Mouse (Mus musculus): ENCODE data around the gene Cabp1. TPM values are rescaled to one million over a fixed set of nuclear protein-coding genes. Genes with fewer than 3 reads are reported as not detected.

Cabp1 gene
- 10.3 and 10.5 TPM in 2 replicates for polyA plus RNA-seq (2016; fragmentation: Nextera tagmentation; extraction: Ambion mirVana)

DNA sequence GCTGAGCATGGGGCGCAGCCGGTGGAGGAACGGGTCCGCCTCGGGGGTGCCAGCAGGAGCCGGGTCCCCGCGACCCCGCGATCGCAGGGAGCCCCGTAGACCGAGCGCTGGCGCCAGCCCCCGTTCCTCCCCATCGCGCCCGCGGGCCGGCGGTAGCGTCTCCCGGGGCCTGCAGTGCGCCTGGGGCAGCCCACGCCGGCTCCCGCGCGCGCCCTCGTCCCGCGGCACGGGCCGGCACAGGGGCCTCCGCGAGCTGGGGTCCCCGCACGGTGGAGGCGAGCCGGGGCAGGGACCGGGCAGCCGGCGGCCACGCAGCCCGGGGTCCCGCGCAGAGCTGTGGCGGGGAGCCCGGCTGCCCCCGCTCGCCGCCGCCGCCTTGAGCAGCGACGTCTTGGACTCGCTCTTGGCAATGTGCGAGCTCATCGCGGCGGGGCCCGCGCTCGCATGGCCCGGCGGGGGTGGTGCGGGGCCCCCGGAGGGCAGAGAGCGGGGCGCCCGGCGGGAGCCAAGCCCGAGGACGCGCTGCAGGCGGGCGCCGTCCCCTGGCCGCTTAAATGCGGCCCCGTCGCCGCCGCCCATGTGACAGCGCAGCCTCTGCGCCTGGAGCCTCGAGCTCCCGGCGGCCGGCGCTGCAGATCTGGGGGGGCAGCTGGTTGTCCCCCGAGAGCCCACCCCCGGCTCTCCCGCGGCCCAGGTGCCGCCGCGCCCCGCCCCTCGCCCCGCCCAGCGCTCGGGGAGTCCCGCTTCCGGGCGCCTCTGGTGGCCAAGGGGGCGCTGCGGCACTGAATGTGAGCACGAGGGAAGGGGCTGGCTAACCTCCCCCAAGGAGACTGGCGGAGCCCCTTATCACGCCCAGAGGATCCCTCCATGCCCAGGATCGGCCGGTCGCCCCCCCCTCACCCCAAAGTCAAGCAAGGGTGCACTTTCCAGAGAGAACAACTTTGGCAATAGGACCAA, at the start of gene Cabp1:
TSS of gene Cabp1 (minus strand) at position 713 of the 957 bp plus-strand sequence.
- peak; percentile 77 for ATAC-seq (ENCODE audit: low FRiP score)
- Histone ChIP-seq H3K9ac (peak within 1 kb of the TSS; percentile 84), H3K27me3 (peaks cover 89% of the 10 kb centered on the region), H3K4me1 (peaks cover 34% of the 10 kb centered on the region), H3K4me2 (replicated peaks) (peak within 1 kb of the TSS; percentile 100), H3K4me3 (peak within 1 kb of the TSS; percentile 69), H3K27ac (peak within 1 kb of the TSS; percentile 60), H3K9me3 (replicated peaks) (no peaks in the 10 kb centered on the region), H3K36me3 (no peaks in the 10 kb centered on the region)
- under 1% methylated on average over 107 of the region's 116 CpGs for WGBS

DNA sequence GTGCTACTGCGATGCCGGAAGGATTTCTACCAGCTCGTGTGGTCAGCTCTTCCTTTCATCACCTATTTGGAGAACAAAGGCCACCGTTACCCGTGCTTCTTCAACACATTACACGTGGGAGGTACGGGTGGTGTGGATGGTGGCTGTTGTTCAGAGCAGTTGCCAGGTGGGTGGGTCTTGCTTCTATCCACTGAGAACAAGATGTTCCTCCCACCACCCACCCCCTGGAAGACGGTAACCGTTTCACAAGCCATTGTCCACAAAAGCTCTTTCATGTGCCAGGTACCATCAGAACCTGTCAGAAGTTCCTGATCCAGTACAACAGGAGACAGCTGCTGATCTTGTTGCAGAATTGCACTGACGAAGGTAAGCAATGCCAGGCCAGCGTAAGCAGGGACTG, 46.0 kb upstream of the Cabp1 start:
- no peak for ATAC-seq (ENCODE audit: low FRiP score)
- H3K36me3 ChIP-seq: peaks cover 56% of the 10 kb centered on the region
- H3K27me3 ChIP-seq: peaks cover 12% of the 10 kb centered on the region; the same call in 1 of the 2 replicates
- H3K9ac ChIP-seq: no peak overlapping the region
- no peak overlapping the region for H3K4me3 ChIP-seq
- no peak overlapping the region for H3K4me2 ChIP-seq (replicated peaks)
- 87% methylated on average over 11 of the region's 11 CpGs for WGBS
- no peaks in the 10 kb centered on the region for H3K9me3 ChIP-seq (replicated peaks)
- peaks cover 16% of the 10 kb centered on the region for H3K4me1 ChIP-seq
- H3K27ac ChIP-seq: no peak overlapping the region

- peak overlapping the region; percentile 76 for H3K9ac ChIP-seq
- H3K4me2 ChIP-seq (replicated peaks): peak overlapping the region; percentile 80
- 6% methylated on average over 11 of the region's 11 CpGs for WGBS
- peak overlapping the region; percentile 70 for H3K4me3 ChIP-seq
- peaks cover 20% of the 10 kb centered on the region for H3K4me1 ChIP-seq
- H3K27ac ChIP-seq: no peak overlapping the region
- ATAC-seq (ENCODE audit: low FRiP score): no peak
- H3K36me3 ChIP-seq: peaks cover 42% of the 10 kb centered on the region
- no peaks in the 10 kb centered on the region for H3K9me3 ChIP-seq (replicated peaks)
- peaks cover 25% of the 10 kb centered on the region for H3K27me3 ChIP-seq
Measured at GRCm38 (mm10) chr5:115238729-115239195, 44.6 kb upstream of the Cabp1 start.

DNA sequence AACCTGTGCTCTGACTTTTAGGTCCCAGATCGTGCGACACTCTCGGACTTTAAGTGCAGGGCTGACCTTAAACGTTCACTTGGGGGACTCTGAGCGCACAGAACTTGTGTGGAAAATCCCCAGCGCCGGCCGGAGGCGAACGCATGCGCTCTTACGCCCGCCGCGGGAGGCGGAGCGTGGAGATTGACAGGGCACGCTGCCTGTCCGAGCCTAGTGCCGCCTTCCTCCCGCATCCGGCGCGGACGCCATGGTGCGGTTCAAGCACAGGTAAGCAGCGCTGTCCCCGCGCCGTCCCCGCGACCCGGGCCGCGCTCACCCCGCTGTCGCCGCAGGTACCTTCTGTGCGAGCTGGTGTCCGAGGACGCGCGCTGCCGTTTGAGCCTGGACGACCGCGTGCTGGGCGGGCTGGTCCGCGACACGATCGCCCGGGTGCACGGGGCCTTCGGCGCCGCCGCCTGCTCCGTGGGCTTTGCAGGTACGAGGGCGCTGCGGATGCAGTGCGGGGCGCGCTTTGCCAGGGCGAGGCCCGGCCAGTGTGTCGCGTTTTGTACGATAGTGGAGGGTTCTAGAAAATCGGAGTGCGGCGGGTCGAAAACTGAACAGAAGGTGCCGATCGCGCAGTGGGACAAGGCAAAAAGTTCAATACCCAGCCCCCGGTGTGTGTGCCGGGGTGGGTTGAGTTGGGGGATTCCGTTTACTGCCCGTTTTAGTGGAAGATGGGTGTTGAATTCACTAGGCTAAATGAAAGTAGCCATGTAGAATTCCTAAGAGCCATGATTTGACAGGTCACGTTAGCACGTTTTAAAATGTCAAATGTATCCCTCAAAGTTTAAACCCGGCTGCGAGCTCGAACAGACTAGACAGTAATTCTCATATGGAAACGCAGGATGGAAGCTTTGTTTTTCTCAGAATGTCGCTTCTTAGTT, 43.9 kb upstream of the Cabp1 start:
- WGBS: under 1% methylated on average over 88 of the region's 88 CpGs
- peaks cover 35% of the 10 kb centered on the region for H3K36me3 ChIP-seq

GRCm38 (mm10) chr5:115235786-115236263, 41.6 kb upstream of the Cabp1 start, which contains the start of gene Pop5:
Gene Pop5 (plus strand): TSS chr5:115235836.
- H3K4me2 ChIP-seq (replicated peaks): peak within 1 kb of the TSS; percentile 76
- no peak within 1 kb of the TSS for H3K27ac ChIP-seq
- H3K9me3 ChIP-seq (replicated peaks): no peaks in the 10 kb centered on the region
- peaks cover 28% of the 10 kb centered on the region for H3K4me1 ChIP-seq
- WGBS: 4% methylated on average over 21 of the region's 21 CpGs
- H3K36me3 ChIP-seq: peaks cover 13% of the 10 kb centered on the region
- ATAC-seq (ENCODE audit: low FRiP score): peak; percentile 51
- peak within 1 kb of the TSS; percentile 42 for H3K4me3 ChIP-seq
- H3K9ac ChIP-seq: peak within 1 kb of the TSS; percentile 50
- peaks cover 41% of the 10 kb centered on the region for H3K27me3 ChIP-seq

More for the DNA sequence above, 43.9 kb upstream of the Cabp1 start:
- Histone ChIP-seq H3K27ac (peak overlapping the region; percentile 30; the same call in 1 of the 2 replicates), H3K9ac (peak overlapping the region; percentile 76), H3K9me3 (replicated peaks) (no peaks in the 10 kb centered on the region), H3K27me3 (peaks cover 30% of the 10 kb centered on the region), H3K4me3 (peak overlapping the region; percentile 70), H3K4me1 (peaks cover 20% of the 10 kb centered on the region), H3K4me2 (replicated peaks) (peak overlapping the region; percentile 80)
- ATAC-seq (ENCODE audit: low FRiP score): peak; percentile 75

DNA sequence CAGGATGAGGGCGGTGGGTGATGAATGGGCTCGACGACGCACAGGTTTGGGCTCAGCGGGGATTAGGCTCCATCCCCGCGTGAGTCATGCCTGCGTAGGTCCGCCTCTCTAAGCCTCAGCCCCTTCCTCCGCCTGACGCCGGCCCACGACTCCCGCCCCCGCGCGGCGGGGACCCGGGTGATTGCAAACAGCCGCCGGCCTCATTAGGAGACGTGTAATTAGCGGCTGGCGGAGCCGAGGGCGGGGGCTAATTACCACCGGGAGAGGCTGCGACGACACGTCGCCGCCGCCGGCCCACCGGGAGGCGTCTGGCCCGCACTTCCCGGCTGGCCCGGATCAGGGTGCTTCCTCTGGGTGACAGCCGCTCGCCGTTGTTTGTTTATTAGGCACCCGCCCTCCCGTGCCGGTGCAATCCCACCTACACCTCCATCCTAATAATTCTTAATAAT, 41.2 kb upstream of the Cabp1 start:
- peak; percentile 46 for ATAC-seq (ENCODE audit: low FRiP score)
- H3K4me3 ChIP-seq: peak overlapping the region; percentile 42
- no peaks in the 10 kb centered on the region for H3K9me3 ChIP-seq (replicated peaks)
- peaks cover 28% of the 10 kb centered on the region for H3K4me1 ChIP-seq
- H3K9ac ChIP-seq: peak overlapping the region; percentile 50
- H3K36me3 ChIP-seq: peaks cover 8% of the 10 kb centered on the region
- no peak overlapping the region for H3K27ac ChIP-seq
- H3K4me2 ChIP-seq (replicated peaks): peak overlapping the region; percentile 76
- under 1% methylated on average over 45 of the region's 45 CpGs for WGBS
- H3K27me3 ChIP-seq: peaks cover 43% of the 10 kb centered on the region

GRCm38 (mm10) chr5:115234519-115234918, 40.3 kb upstream of the Cabp1 start:
- H3K27me3 ChIP-seq: peaks cover 43% of the 10 kb centered on the region
- no peaks in the 10 kb centered on the region for H3K9me3 ChIP-seq (replicated peaks)
- 58% methylated on average over 6 of the region's 6 CpGs for WGBS
- no peaks in the 10 kb centered on the region for H3K36me3 ChIP-seq
- no peak overlapping the region for H3K9ac ChIP-seq
- peaks cover 28% of the 10 kb centered on the region for H3K4me1 ChIP-seq
- no peak overlapping the region for H3K4me3 ChIP-seq
- no peak for ATAC-seq (ENCODE audit: low FRiP score)
- H3K4me2 ChIP-seq (replicated peaks): no peak overlapping the region
- H3K27ac ChIP-seq: no peak overlapping the region

DNA sequence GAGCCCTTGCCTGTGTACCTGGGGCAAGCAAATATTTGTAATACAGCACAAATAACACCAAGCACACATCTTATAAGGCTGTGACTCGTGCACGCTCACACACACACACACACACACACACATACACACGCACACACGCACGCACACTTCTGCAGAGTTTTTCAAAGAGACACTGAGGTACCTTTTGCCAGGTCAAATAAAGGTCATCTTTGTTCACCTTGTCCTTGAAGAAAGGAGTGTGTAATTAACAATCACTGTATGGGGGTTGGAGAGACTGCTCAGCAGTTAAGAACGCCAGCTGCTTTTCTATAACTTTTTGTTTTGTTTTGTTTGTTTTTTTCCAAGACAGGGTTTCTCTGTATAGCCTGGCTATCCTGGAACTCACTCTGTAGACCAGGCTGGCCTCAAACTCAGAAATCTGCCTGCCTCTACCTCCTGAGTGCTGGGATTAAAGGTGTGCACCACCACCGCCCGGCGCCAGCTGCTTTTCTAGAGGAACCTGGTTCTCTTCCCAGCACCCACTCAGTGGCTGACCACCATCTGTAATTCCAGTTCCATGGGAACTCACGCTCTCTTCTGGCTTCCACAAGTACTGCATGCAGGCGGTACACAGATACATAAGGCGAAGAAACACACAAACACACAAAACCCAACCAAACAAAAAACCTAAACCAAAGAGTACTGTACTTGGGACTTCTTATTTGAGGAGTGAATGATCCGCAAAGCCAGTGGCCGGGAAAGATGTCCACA, 39.0 kb upstream of the Cabp1 start:
- Histone ChIP-seq H3K36me3 (no peaks in the 10 kb centered on the region), H3K27me3 (peaks cover 43% of the 10 kb centered on the region), H3K27ac (no peak overlapping the region), H3K4me3 (no peak overlapping the region), H3K9ac (no peak overlapping the region), H3K4me1 (peaks cover 20% of the 10 kb centered on the region), H3K4me2 (replicated peaks) (no peak overlapping the region), H3K9me3 (replicated peaks) (no peaks in the 10 kb centered on the region)
- 90% methylated on average over 14 of the region's 14 CpGs for WGBS
- no peak for ATAC-seq (ENCODE audit: low FRiP score)

DNA sequence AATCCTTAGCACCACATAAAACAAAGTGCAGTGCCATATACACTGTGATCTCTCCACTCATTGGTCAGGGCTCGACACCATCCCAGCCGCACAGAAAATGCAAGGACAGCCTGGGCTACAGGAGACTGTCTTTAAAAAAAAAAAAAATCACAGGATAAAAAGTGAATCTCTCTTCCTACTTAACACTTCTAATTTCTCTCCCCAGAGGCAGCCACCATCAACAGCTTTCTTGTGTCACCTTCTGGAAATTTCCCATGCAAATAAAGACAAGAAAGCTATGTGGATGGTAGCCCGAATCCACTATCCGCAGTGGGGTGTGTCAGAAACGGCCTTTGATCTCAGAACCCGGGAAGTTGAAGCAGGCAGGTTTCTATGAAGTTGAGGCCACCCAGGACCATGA, 38.3 kb upstream of the Cabp1 start:
- Histone ChIP-seq H3K4me1 (peaks cover 20% of the 10 kb centered on the region), H3K9me3 (replicated peaks) (no peaks in the 10 kb centered on the region), H3K36me3 (no peaks in the 10 kb centered on the region), H3K27ac (no peak overlapping the region), H3K27me3 (peaks cover 43% of the 10 kb centered on the region), H3K4me2 (replicated peaks) (no peak overlapping the region), H3K4me3 (no peak overlapping the region), H3K9ac (no peak overlapping the region)
- ATAC-seq (ENCODE audit: low FRiP score): no peak
- WGBS: 69% methylated on average over 6 of the region's 6 CpGs

DNA sequence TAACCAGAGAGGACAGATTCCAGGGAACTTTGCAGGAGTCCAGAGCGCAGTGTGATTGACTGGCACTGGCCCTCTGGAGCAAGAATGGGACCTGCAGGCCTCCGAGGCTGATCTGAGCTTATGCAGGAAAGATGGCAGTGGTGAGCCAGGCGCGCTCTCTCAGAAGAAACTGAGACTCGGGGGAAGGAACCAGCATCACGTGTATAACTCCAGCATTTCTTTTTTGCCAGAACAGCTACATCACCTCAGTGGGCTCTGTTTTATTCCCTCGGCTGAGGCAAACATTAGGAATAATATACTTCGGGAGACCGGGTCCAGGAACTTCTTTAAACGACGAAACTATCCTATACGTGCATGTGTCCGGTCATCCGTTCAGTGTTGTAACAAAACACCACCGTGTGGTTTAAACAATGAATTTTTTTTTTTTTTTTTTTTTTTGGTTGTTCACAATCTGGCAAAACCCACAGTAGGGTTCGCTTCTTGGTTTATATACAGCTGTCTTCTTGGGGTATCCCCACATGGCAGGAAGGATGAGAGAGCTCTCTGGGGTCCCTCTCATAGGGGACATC, 37.5 kb upstream of the Cabp1 start:
- H3K9ac ChIP-seq: no peak overlapping the region

More for the DNA sequence above, 37.5 kb upstream of the Cabp1 start:
- H3K4me3 ChIP-seq: no peak overlapping the region
- H3K4me2 ChIP-seq (replicated peaks): 0 out of 2 replicates have a peak overlapping the region, but pooled peaks have one; percentile 8
- peaks cover 43% of the 10 kb centered on the region for H3K27me3 ChIP-seq
- no peaks in the 10 kb centered on the region for H3K36me3 ChIP-seq
- H3K27ac ChIP-seq: no peak overlapping the region
- no peak for ATAC-seq (ENCODE audit: low FRiP score)
- H3K4me1 ChIP-seq: peaks cover 18% of the 10 kb centered on the region
- H3K9me3 ChIP-seq (replicated peaks): no peaks in the 10 kb centered on the region
- 40% methylated on average over 16 of the region's 16 CpGs for WGBS
